Mouse (Mus musculus) gastrocnemius, adult 8-10 months (tissue): Measurements from ENCODE around the gene Gli2. TPM values are rescaled to one million over a fixed set of nuclear protein-coding genes. Genes with fewer than 3 reads are reported as not detected.

ENCODE experiments used
- DNase-seq, 2 experiments: peaks; one replicate each; pipeline ENCODE4 v3.0.0; 2022; ENCODE audit warnings: low spot score in 2 of 2
- total RNA-seq, 4 experiments: library from RNA; stranded (reverse); gene quantifications; 2 replicates each; pipeline ENCODE4 v1.2.4; 2022

Gli2 gene
- total RNA-seq, 4 experiments from 2014 or later, result 0.44 to 0.54 (median 0.50) TPM

DNA sequence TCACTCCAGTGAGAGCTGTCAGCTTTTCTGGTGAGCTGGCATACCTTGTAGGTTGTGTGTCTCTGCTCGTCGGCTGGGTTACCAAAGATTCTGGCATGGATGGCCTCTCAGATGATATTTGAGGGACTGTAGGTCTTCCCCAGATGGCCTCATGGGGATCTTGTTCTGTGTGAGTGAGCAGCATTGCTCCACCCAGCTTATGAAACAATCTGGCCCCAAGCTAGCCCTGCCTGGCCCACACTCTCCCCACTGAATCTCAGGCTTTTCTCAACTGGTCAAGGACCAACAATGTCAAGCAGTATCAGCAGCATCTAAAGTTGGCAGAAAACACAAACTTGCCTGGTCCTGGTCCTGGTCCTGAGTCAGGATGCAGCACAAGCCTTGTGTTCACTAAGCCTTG is 105.0 kb downstream of the Gli2 start:
- no peak for DNase-seq

DNA sequence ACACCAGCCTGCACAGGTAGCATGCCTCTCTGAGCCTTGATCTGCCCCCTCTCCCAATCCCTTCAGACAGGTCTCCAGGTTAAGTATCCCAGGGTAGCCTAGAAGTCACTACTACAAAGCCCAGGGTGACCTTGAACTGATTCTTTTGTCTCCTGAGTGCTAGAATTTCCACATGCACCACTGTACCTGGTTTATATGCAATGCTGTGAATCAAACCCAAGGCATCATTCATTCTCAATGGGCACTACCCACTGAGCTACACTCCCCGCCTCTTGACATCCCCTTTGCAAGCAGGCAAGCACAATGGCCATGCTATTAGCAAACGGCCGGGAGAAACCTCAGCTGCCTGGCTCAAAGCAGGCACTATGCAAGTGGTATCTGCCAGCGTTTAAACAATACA is 106.2 kb downstream of the Gli2 start:
- DNase-seq, result no peak

DNA sequence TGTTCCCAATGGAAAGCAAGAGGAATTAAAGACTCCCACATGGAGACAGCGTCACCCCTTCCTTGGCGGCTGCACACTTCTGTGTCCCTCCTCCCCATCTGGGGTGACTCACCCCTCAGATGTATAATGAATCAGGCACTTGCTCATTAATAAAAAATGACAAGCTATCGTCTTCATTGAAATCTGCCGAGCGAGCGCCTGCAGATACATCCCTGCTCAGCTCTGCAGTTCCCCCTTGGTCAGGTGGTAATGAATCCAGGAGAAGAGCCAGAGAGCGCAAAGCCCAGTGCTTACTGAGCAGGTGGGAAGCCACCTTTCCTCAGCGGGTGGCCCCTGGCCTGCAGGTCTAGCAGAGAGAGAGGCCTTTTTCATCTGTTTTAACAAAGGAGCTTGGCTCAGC is 112.1 kb downstream of the Gli2 start:
- DNase-seq, result no peak

DNA sequence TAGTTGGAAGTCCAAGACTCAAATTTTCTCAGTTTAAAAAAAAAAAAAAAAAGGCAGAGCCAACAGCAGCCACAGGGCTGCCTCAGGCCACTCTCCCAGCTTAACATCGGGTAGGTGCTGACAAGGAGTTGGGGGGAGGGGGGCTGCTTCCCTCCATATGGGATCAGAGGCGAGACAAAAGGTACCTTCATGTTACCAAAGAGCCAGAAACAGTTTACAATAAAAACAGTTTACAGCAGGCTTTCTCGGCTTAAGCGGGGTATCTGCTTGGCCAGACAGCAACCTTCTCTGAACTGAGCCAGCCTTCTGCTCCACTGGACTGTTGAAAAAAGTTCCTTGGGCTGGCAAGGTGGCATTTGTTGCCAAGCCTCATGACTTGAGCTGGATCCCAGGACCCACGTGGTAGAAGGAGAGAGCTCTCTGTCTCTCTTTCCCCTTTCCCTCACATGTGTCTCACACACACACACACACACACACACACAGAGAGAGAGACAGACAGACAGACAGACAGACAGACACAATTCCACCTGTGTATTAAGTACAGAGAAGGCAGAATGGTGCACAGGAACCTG is 113.1 kb downstream of the Gli2 start:
- no peak for DNase-seq

DNA sequence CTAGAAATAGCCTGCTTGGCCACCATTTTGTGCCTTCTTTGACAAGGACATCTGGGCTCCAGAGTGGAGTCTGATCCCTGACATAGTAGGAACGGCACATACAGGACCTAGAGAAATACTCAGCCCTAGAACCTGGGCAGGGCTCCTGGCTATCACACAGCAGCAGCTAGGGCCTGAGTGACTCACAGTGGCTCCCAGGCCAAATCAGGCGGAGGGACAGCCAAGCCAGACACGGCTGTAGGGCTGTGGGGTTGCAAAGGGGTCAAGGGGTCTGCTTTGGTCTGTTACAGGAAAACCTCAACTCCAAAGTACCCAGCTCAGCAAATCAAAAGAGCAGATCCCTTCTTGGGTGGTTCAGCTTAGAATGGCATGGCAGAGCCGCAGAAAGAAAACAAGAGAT is 115.2 kb downstream of the Gli2 start:
- no peak for DNase-seq

DNA sequence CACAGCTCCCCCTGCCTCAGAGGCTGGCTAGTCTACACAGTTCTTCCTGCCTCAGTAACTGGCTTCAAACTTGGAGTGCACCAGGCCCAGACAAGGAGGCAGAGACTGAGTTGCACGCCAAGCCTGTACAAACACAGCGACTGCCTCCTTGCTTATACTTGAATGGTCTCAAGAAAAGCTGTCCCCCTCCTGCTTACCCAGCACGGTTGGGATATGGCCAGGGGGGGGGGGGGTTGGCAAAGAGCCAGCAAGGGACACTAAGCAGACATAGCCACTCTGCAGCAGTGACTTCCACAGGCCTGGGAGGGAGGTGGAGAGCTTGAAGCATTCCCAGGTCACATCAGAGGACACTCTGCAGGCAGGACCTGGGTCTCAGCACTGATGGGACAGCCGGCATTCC is 117.3 kb downstream of the Gli2 start:
- DNase-seq, result no peak

DNA sequence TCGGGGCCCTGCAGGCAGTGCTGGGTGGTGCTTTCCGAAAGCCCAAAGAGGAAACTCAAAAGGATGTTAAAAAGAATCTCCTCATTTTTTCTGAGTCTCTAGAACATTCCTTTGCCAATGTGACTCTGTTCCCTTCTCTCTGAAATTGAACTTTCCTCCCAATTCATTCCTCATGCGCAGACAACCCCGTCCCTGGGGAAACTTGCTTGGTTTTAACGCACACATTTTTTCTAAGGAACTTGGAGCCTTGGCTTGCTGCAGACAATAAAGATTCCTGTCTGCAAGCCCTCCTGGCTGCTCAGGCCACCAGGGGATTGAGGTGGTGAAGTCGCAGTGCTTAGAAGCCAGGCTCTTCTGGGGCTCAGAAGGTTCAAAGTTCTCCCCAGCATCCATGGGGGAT is 117.9 kb downstream of the Gli2 start:
- no peak for DNase-seq

DNA sequence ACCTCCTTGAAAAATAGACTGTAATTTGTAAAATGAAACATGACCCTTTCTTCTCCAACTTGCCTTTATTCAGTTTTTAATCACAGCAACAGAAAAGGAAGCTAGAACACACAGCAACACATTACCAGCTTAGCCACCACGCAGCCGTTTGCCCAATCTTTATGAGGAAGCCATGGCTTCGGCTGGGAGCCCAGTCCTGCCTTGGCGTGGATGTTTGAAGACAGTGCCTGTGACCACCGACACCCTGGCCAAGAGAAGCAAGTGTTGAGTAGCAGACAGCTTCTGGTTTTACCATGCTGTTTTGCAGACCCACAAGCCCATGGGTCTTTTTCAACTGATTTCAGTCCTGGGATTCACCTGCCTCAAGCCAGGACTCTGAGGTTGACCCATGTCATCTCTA is 121.3 kb downstream of the Gli2 start:
- no peak for DNase-seq

DNA sequence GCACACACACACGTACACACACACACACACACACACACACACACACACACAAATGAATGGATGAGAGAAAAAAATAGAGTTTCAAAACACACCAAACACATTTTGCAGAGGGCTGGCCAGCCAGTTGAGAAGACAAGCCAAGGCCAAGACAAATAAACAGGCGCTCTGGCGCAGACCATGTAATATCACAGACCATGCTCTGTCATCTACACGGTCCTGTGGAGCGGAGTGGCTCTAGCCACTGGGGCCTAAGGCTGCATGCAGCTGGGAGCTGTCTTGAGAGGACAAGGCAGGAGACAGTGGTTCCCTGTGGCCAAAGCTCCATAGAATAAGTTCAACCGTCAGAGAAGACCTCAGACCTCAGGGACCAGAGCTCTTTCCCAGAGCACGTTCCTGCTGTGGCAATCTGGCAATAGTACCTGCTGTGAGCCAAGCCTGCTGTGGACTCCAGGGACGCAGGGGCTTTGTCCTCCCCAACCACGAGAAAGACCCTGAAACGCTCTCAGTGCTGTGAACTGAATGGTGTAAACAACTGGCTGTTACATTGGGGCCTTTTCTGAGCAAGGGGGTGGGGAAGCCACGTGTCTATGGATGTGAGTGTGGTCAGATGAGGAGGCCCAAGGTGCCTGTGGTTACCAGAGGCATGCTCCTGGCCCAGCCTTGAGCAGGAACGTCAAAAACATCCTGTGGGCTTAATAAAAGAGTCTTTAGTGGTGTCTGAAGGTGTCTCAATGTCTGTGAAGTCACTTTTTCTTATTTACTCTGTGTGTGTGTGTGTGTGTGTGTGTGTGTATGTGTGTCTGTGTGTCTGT is 125.7 kb downstream of the Gli2 start:
- no peak for DNase-seq

DNA sequence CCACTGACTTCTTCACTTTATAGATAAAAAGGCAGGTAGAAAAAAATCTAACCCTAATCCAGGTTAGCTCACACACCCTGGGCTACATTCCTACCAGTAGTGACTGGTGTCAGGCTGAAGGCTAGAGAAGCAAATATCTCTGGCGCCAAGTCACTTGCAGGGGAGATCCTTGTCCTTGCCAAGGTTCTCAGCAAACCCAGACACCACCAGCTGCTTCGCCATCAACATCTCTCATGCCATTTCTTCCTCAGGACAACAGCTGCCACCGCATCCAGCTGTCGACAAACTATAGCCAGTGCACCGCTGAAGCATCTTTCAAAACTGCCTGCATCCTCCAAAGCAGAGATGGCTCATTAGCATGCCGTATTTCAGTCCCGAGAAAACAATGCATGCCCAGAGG is 126.9 kb downstream of the Gli2 start:
- DNase-seq, result no peak

DNA sequence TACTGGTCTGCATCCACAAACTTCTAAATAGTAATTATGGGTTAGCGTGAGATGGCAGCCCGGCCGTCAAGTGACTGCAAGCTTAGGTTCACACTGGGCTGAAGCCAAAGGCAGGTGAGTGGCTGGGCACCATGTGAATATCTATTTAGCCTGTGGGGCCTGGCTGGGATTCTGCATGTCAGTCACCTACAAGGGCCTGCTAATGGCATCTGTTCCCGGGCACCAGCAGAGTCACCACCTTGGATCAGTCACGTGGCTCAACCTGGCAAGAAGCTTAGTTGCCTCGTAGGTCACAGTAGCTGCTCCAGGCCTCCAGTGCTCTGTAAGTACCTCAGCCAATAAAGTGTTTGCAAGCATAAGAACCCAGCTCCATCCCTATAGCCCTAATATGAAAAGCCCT is 131.2 kb downstream of the Gli2 start:
- no peak for DNase-seq

DNA sequence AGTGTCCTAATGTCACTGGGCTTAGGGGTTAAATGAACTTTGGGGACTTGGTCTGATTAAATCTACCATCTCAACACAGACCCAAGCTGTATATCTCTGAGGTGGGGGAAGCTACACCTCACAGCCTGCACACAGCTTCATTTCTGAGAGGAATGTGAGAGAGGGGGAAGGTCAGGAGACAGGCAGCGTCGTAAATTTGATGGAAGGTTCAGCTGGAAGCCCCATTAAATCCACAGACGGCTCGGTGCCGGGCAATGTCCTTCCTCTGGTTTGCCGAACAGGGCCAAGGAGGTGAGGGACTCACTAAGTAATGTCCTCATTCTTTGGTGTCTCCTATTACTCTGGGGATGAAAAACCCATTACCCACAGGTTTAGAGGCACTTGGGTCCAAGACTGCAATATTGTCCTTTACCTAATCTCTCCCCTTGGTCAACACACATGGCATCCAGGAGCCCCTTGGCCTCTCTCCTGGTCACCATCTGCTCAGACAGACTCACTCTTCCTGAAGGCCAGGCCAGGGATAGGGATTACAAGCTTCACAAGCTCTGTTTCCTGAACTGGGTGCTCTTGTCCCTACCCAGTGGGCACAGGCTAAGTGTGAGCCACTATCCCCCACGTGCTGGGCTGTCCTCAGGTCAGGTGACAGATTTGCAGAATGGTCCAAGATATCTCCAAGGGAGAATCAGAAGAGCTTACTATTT is 135.7 kb downstream of the Gli2 start:
- DNase-seq, result no peak

DNA sequence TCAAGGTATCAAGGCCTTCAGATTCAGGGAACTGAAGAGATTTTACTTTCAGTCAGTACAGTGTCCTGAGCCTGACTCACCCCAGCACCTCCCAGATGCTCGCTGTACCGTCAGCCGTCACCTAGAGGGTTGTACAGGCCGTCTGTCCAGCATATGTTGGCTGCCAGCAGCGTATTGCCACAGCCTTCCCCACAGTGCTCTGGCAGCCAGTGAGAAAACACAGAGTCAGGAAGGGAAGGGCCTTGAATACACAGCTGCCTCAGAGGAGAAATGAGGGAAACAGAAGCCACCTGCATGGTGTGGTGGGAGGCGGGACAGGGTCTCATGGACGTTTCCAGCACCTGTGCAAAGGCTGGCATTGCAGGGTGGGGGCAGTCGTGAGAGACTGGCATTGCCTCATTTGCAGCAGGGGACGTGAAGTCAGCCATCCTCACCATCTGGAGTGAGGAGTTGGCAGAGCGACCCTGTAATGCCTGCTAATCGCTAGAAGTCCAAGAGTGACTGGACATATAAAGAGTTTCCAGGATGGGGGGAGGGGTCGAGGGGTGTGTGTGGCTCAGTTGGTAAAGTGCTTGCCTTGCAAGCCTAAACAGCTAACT is 136.8 kb downstream of the Gli2 start:
- DNase-seq, result no peak

DNA sequence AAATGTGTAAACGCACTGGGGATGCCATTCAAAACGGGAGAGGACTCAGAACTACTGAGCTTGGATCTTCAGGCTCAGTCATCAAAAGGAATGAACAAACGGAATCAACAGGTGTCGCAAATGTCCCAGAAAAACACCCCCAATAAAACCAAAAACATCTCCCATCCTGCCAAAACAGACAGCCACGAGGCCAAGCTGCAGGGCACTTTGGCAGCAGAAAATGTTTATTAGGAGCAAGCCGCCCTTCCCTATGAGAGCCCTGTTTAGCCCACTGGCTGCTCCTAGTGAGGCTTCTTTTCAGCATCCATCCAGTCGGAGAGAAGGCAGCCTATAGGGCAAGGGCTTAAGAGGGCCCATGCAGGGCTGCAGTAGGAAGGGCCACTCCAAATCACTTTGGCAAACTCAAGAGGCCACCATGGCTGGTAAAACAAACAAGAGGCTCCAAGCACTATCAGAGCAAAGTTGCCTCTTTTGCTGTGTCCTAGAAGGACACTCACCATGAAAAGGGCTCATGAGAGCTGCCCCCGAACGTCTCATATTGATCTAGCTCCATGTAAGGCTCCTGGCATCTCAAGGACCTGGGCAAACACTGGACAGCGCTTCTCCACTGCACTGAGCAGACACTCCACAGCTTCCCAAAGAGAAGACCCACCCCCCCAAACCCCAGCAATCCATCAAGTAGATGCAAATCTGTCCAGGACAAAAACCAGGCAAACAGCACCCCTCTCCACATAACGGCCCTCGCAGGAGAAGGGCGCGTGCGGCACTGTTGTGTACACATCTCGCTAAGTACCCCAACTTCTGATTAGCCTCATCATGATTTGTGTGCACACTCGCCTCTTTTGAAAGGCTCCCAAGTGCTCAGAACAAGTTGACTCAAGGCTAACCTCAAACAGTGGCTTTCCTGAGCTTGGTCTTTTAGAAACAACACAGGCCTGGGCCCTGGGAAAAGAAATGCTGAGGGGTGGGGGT is 139.7 kb downstream of the Gli2 start:
- no peak for DNase-seq

DNA sequence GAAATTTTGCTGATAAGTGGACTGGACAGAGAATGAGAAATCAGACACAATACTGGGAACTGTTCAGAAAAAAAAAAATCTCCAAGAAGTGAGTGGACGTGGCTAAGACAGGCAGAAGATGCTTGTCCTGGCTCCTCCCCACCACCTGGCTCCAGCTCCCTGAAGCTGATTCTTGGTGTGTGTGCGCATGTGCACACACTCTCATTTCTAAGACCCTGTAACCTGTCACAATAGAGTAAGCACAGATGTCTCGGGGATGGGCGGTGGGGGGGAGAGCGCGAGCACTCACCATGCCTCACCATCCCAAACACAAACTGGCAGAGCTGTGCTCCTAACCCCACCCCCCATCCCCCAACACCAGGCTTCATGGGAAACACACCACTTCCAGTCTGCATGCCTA is 140.5 kb downstream of the Gli2 start:
- no peak for DNase-seq

DNA sequence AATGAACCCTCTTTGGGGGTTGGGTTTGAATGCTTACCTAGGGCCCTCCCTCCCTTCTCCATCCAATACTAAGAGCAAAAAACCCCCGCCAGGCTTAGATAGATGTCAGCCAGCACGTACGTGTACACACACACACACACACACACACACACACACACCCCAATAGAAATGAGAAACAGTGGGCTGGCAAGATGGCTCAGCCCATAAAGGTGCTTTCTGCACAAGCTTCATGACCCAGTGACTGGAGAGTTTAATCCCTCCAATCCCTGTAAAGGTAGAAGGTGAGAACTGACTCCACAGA is 142.0 kb downstream of the Gli2 start:
- no peak for DNase-seq

DNA sequence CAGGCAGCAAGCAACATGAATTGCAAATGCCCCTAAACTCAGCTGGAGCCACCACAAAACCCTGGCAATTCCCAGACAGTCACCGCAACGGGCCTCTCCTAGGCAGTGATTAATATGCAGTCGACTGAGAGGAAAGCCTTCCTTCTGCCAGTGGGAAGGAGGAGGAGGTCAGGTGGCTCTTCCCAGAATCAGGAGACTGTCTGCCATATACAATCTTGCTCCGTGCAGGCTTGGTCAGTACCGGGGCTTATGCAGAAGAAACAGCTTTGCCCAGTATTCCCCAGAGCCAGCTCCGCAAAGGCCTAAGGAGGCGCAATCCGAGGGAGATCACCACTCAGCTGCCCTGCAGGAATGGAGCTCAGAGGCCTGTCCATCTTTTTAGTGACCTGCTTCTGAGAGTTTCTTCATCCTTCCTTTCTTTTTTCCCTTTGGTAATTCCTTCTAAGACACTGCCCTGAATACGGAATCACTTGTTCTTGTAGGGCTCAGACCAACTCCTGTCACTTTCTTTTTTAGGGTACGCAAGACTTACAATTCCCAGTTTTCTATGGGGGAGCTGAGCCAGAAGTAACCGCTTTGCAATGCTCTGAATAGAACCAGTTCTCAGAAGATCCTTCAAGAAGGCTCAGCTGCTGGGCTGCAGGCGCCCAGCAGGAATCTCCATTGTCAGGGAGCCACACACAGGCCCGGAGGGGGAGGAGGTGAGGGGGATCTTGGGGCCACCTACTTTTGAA is 142.6 kb downstream of the Gli2 start:
- DNase-seq, result no peak

DNA sequence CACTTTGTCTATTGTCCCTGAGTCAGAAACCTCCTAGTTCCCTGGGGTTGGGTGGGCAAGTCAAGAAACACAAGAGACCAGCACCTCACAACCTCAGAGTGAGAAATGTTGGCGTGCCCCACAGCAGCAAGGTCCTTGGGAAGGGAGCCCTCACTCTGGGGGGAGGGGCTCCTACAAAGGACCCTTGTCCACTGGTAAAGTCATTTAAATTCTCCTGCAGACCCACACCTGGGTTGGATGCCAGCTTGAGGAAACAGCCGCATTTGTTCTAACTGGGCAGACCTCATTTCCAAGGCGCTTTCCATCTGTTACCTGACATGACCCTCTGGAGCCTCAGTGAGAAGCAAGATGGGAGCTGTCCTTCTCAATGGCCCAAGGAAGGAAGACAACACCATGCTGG is 144.4 kb downstream of the Gli2 start:
- DNase-seq, result no peak

DNA sequence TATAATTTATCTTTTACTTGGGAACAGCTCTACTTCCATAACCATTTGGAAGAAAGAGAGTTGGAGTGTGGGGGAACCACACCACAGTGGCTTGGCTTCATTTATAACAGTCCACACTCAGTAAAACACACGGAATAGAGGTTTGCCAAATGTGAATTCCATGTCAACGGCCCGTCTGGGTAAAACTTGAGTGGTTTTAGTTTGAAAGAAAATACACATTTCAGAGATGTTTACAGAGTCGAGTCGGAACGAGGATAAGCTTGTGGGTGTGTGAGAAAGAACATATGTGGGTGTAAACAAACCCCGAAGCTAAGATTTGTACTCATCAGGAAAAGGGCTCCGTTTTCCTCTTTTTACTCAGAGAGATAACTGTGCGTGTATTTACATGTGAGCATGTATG is 145.8 kb downstream of the Gli2 start:
- DNase-seq, result no peak

DNA sequence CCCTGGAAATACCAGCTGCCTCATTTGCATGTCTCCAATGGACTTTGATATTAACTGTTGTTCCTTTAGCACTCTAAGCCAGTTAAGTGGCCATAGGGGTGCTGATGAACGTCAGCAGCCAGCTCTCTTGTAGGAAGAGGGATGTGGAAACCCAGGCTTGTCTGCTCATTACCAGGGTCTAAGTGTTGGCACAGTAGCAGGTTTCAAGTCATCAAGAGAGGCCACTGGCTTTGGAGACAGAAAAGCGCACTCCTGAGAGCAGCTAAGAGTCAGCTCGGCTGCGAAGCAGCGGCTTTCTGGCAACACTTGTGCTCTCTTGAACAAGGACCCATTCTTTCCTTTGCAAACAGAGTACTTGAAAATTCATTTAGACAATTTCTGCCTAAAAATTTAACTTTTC is 148.1 kb downstream of the Gli2 start:
- DNase-seq, result no peak

DNA sequence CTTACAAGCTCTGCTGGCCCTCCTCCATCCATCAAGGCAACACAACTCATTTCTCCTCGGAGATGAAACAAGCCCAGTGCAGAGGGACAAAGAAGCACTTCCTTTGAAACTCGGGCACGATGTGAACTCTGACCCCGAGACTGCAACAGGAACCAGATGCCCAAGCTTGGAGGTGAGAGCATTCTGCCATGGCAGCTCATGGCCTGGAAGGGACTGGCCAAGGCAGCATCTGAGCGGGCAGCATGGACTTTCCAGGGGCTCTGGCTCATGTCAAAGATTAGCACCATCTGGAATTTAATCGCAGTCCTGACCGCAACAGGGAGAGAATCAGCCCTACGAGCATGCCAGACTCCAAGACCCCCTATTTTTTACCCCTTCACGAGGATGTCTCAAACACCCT is 148.5 kb downstream of the Gli2 start:
- no peak for DNase-seq
